Mouse (Mus musculus): ENCODE measurements around the gene Sult2b1. TPM values are rescaled to one million over a fixed set of nuclear protein-coding genes. Genes with fewer than 3 reads are reported as not detected.

Sult2b1 gene
- total RNA-seq, 2 experiments from 2014 or later = 9.7 to 11.5 TPM

DNA sequence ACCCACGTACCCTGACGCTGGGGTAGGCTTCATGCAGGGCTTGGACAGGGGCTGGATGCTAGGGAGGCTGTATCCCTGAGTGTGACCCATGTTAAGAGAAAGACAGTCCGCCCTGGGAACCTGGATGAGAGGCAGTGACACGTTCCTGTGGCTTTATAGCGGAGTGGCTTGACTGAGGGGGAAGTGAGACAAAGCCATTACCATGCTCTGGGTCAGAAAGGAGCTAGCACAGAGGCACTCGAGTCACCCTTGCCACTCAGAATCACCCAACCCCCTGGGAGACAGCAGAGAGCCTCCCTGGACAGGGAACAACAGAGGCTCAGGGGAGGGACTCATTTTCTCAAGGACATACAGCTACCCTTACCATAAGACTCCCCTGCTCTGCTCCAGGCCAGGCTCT, 95.4 kb downstream of the Sult2b1 start:
- intact Hi-C loops (cut with DNase I) = loop anchor here (10.0 kb wide), 1 partner anchor 214 kb away; no protein-coding TSS in a partner anchor
- DNase-seq (ENCODE audit: extremely low spot score in 1 of 2, low spot score in 2 of 2) = no peak

DNA sequence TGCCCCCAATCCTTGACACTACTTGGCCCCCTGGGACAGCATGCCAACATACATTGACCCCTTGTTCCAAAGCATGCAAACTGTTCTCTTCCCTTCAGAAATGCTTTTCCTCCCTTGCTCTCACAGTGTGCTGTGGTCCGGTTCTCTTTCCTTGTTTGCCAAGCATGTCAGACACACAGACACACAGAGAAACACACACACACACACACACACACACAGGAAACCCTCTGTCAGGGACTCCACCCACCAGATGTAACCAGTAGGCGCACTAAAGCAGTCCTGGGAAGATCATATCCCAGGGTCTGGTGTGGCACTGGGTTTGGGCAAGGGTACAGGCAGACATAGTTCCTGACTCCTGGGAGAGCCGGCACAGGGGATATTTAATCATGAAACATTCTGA, 97.6 kb downstream of the Sult2b1 start:
- no peak for DNase-seq (ENCODE audit: extremely low spot score in 1 of 2, low spot score in 2 of 2)
- intact Hi-C loops (cut with DNase I) = loop anchor here (10.0 kb wide), 1 partner anchor 212 kb away; no protein-coding TSS in a partner anchor

DNA sequence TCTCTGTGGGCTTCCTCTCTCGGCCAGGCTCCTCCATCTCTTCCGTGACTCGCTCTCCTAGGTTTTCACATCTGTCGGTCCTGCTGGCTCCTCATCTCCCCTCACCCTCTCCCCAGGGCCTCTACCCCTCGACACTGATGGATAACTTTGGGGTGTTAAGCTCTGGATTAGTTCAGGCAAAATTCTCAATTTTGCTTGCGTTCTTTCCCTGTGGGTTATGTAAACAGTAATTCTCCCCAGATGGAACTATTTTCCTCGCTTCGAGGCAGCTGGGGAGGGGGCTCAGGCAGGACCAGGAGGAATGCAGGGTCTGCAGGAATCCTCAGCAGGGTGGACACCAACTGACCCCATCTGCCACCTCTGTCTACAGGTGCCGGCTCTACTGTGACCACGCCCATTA, 98.7 kb downstream of the Sult2b1 start:
- intact Hi-C loops (cut with DNase I) = loop anchor here (10.0 kb wide), 1 partner anchor 211 kb away; no protein-coding TSS in a partner anchor
- DNase-seq (ENCODE audit: extremely low spot score in 1 of 2, low spot score in 2 of 2) = no peak

DNA sequence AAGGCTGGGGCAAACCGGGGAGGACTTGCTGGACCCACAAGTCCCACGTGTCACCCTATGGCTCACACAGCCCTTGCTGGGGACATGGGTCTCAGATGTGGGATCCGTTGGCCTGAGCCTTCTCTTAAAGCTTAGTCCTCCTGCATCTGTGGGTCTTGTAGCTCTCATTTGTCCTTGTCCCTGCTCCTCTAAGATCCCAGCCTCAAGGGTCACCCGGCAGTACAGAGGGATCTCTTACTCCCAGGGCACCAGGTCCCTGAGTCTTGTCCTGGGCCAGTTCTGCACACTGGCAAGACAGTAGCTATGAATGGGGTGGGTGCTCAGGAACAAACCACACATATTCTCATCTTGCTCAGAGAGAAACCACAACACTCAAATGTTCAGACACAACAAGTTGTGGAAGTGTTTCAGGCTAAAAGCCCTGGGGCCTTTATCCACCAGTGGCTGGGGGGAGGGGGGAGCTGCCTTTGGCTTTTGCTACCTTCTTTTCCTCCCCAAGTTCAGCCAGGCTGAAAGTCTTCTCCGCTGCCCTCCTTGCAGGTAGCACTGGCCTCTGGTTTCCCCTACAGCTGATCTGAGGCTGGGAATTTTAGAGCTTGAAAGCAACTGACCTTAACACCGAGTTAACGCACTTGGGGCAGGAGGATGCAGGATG, 100.9 kb downstream of the Sult2b1 start, which contains the start of gene Ntn5:
Ntn5 (plus strand) TSS at position 627 of the 655 bp plus-strand sequence.
- DNase-seq (ENCODE audit: extremely low spot score in 1 of 2, low spot score in 2 of 2) = no peak
- intact Hi-C loops (cut with DNase I) = loop anchor here (5.0 to 10.0 kb wide), 3 partner anchors 41 to 209 kb away; partner anchors contain the start of gene Rasip1

DNA sequence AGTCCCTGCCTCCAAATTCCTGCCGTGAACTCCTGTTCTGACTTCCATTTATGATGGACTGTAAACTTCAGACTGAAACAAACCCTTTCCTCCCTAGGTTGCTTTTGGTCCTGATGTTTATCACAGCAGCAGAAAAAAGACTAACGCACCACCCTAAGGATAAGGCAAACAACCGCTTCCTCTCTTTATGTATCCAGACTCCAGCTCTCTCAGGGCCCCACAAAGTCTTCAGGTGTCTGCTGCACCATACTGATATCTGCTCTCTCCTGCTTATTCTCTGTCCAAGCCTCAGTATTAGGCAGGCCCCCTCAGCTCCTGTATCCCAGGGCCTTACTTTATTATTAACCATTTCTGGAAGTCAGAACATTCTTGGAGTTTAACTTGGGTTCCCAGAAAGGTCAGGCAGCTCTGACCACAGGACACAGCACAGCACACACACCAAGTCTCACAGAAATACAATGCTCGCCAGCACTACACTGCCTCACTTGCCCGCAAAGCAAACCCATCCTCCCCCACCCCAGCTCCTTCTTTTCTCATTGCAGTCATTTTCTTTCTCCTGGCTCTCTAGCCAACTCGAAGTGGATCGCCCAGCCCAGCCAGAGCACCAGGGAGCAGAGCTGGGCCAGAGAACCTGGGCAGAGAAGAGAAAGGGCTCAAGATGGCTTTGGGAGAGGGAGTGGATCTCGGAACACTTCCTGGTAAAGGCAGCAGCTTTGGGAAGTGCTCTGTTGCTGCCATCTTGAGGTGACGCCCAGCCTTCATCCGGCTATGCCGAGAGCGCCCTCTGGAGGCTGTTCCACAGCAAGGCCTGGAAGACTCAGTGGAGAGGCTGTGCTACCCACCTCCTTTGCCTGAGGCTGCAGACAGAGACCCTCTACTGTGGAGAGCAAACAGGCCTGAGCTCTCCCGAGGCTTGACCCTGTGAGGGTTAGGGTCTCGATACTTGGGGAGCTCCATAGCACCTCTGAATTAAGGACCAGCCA, 102.0 kb downstream of the Sult2b1 start:
- peak; percentile 80 to 92 for DNase-seq (ENCODE audit: extremely low spot score in 1 of 2, low spot score in 2 of 2)
- intact Hi-C loops (cut with DNase I) = loop anchor here (5.0 to 10.0 kb wide), 3 partner anchors 40 to 208 kb away; partner anchors contain the start of gene Rasip1

DNA sequence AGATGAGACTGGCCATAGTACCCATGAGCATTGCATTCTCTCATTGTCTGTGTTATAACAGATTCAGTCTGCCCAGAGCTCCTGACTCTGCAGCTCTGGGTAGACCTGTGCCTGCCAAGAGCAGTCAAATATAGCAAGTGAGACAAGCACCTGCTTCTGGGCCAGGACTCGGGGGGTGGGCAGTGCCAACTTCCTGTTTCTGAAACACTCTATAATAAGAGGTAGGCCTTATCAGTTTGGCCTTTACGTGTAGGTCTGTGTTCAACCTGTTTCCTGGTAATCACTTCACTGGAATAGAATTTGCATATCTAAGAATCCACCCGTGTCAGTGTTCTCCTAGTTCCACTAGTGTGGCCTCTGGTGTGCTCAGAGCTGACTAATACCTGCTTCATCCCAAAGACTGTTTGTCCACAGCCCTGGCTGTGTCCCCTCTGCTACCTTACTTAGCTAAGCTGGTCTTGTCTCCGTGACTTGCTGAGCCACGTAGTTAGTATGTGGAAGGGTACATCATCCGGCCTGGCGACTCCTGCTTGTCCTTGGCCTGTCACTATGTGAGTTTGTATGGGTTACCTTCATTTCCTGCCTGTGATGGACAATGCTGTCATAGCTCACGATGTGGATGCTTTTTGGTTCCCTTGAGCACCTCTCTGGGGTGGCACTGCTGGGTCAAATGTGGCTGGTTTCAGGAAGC, 103.3 kb downstream of the Sult2b1 start:
- DNase-seq (ENCODE audit: extremely low spot score in 1 of 2, low spot score in 2 of 2) = no peak
- intact Hi-C loops (cut with DNase I) = loop anchor here (5.0 to 10.0 kb wide), 3 partner anchors 39 to 206 kb away; partner anchors contain the start of gene Rasip1

Other genes starting within 250 kb of the Sult2b1 start
- gene Hsd17b14, start 229.8 kb downstream of the Sult2b1 start, total RNA-seq (2021) = under 1 TPM in 1 of 2 experiments, not detected in 1; 0.93 TPM
- 10 to 100 TPM; 20.9 to 21.8 TPM for gene Bcat2, start 214.5 kb downstream of the Sult2b1 start, total RNA-seq (2021)
- not detected for gene Fgf21, start 169.2 kb downstream of the Sult2b1 start, total RNA-seq (2021)
- under 1 TPM; 0.13 to 0.30 TPM for gene Fut1, start 167.4 kb downstream of the Sult2b1 start, total RNA-seq (2021)
- gene Izumo1, start 162.9 kb downstream of the Sult2b1 start, total RNA-seq (2021) = not detected
- gene Rasip1, start 157.2 kb downstream of the Sult2b1 start, total RNA-seq (2021) = 10 to 100 TPM; 15.1 to 15.8 TPM
- gene Mamstr, start 144.7 kb downstream of the Sult2b1 start, total RNA-seq (2021) = 1 to 10 TPM; 1.2 to 2.2 TPM
- gene Fut2, start 118.3 kb downstream of the Sult2b1 start, total RNA-seq (2021) = under 1 TPM; 0.18 to 0.24 TPM
- gene Ntn5, start 100.6 kb downstream of the Sult2b1 start, total RNA-seq (2021) = under 1 TPM; 0.45 to 0.47 TPM
- gene Sec1, start 90.3 kb downstream of the Sult2b1 start, total RNA-seq (2021) = under 1 TPM; 0.34 to 0.39 TPM
- 100 to 1,000 TPM; 152 to 154 TPM for gene Car11, start 84.8 kb downstream of the Sult2b1 start, total RNA-seq (2021)
- gene Dbp, start 79.6 kb downstream of the Sult2b1 start, total RNA-seq (2021) = 10 to 100 TPM; 40.9 to 51.0 TPM
- gene Rpl18, start 69.2 kb downstream of the Sult2b1 start, total RNA-seq (2021) = 100 to 1,000 TPM; 437 to 456 TPM
- gene Sphk2, start 66.7 kb downstream of the Sult2b1 start, total RNA-seq (2021) = 10 to 100 TPM; 23.0 to 24.6 TPM
- gene Fam83e, start 63.5 kb downstream of the Sult2b1 start, total RNA-seq (2021) = under 1 TPM; 0.26 to 0.39 TPM
- gene Spaca4, start 58.9 kb downstream of the Sult2b1 start, total RNA-seq (2021) = not detected
- 100 to 1,000 TPM; 268 to 281 TPM for gene Lmtk3, start 931 bp downstream of the Sult2b1 start, total RNA-seq (2021)
- gene Cyth2, start 29.9 kb upstream of the Sult2b1 start, total RNA-seq (2021) = 100 to 1,000 TPM; 229 to 242 TPM
- 1 to 10 TPM; 1.6 to 1.8 TPM for gene Kcnj14, start 40.1 kb upstream of the Sult2b1 start, total RNA-seq (2021)
- gene Grwd1, start 46.3 kb upstream of the Sult2b1 start, total RNA-seq (2021) = 10 to 100 TPM; 27.5 to 29.2 TPM
- gene Kdelr1, start 88.1 kb upstream of the Sult2b1 start, total RNA-seq (2021) = 100 to 1,000 TPM; 101 to 103 TPM
- 10 to 100 TPM; 35.6 to 36.4 TPM for gene Grin2d, start 93.7 kb upstream of the Sult2b1 start, total RNA-seq (2021)
- gene Syngr4, start 112.0 kb upstream of the Sult2b1 start, total RNA-seq (2021) = not detected
- gene Tmem143, start 112.3 kb upstream of the Sult2b1 start, total RNA-seq (2021) = 10 to 100 TPM; 17.9 to 22.8 TPM
- gene Emp3, start 136.7 kb upstream of the Sult2b1 start, total RNA-seq (2021) = 1 to 10 TPM; 4.6 to 6.7 TPM
- gene Ccdc114, start 139.4 kb upstream of the Sult2b1 start, total RNA-seq (2021) = 1 to 10 TPM; 1.4 to 1.5 TPM
- 1 to 10 TPM; 3.9 to 4.4 TPM for gene Abcc6, start 245.6 kb upstream of the Sult2b1 start, total RNA-seq (2021)
- 100 to 1,000 TPM; 109 to 115 TPM for gene Nomo1, start 249.0 kb upstream of the Sult2b1 start, total RNA-seq (2021)

Data from left cerebral cortex, postnatal 10 days (tissue).